Mouse (Mus musculus) stomach, postnatal 0 days (tissue): Measurements from ENCODE around the gene Zfp362. TPM values are rescaled to one million over a fixed set of nuclear protein-coding genes. Genes with fewer than 3 reads are reported as not detected.
A peak's percentile ranks its signal among the peaks of the same experiment; 100 is the strongest.

Experiments used
- ATAC-seq: fragments of 200-750 bp; cut with Nextera tagmentation; 2 replicates; pipeline ENCODE4 v1.8.0; 2017; ENCODE audit not compliant: low FRiP score, low TSS enrichment
- DNase-seq: peaks from one replicate; pipeline ENCODE4 v3.0.0-alpha.2; 2016; ENCODE audit warnings: low spot score
- H3K27ac ChIP-seq: fragments of 300-500 bp; sonication (generic); replicated peaks from 2 replicates; pipeline ENCODE4 v1.5.1; 2014; ENCODE audit warnings: mild to moderate bottlenecking, control low read depth
- H3K27me3 ChIP-seq: fragments of 300-500 bp; sonication (generic); 2 replicates; pipeline ENCODE4 v1.6.1; 2014; ENCODE audit warnings: low read length; ENCODE audit not compliant: control insufficient read depth, insufficient read depth
- H3K36me3 ChIP-seq: fragments of 300-500 bp; sonication (generic); 2 replicates; pipeline ENCODE4 v1.6.1; 2014; ENCODE audit warnings: low read length, mixed read lengths; ENCODE audit not compliant: control insufficient read depth, insufficient read depth
- H3K4me1 ChIP-seq: fragments of 300-500 bp; sonication (generic); replicated peaks from 2 replicates; pipeline ENCODE4 v1.6.1; 2014; ENCODE audit warnings: antibody characterized with exemption; ENCODE audit not compliant: control insufficient read depth, insufficient read depth
- H3K4me2 ChIP-seq: fragments of 300-500 bp; sonication (generic); replicated peaks from 2 replicates; pipeline ENCODE4 v1.6.1; 2014; ENCODE audit warnings: low read depth, mild to moderate bottlenecking, control low read depth, moderate library complexity
- H3K4me3 ChIP-seq: fragments of 300-500 bp; sonication (generic); 2 replicates; pipeline ENCODE4 v1.5.1; 2014; ENCODE audit warnings: low read depth, low read length, control low read depth
- H3K9ac ChIP-seq: fragments of 300-500 bp; sonication (generic); 2 replicates; pipeline ENCODE4 v1.6.1; 2014; ENCODE audit warnings: mild to moderate bottlenecking, low read length, control low read depth, mixed read lengths
- H3K9me3 ChIP-seq: fragments of 300-500 bp; sonication (generic); 2 replicates; pipeline ENCODE4 v1.6.1; 2016; ENCODE audit warnings: low read length; ENCODE audit not compliant: control insufficient read depth
- CTCF ChIP-seq: IDR thresholded peaks from 2 replicates; pipeline ENCODE4 v1.5.1; 2016; ENCODE audit warnings: antibody characterized with exemption, low read depth, mild to moderate bottlenecking, moderate library complexity
- EP300 ChIP-seq: optimal IDR thresholded peaks from 2 replicates; pipeline ENCODE3; 2016; ENCODE audit warnings: antibody characterized with exemption
- WGBS: fragments of 180-500 bp; shearing (Covaris S2); extraction: QIAGEN DNeasy Blood & Tissue Kit; methylation state at CpG from one replicate; pipeline ENCODE4 v1.1.7; 2014; 5-methylcytosine and 5-hydroxymethylcytosine counted together
- polyA plus RNA-seq: library from polyadenylated mRNA; unstranded; fragments of >200 nt; fragmentation: Nextera tagmentation; extraction: Ambion mirVana; gene quantifications from 2 replicates; pipeline ENCODE4 v1.2.1, GENCODE M21; 2015

Gene Zfp362
- polyA plus RNA-seq, 1 experiment from 2014 or later: 11.3 TPM

DNA sequence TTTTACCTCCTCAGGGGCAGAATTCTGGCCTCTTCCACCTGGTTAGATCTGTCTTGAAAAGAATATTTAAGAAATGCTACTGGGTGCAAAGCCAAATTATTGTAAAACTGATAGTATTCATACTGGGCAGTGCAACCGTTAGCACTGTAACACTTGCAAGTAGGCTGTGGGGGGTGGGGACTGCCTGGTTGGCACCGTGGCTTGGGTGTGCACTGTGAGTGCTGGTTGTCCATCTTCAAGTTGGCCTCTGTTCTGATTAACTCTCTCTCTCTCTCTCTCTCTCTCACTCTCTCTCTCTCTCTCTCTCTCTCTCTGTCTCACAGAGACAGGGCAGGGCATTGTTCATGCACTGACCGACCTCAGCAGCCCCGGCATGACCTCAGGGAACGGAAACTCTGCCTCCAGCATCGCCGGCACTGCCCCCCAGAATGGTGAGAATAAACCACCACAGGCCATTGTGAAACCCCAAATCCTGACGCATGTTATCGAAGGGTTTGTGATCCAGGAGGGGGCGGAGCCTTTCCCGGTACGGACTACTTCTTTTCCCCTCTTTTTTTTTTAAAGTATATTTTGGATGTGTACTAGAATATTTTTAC is 62.7 kb downstream of the Zfp362 start:
- Histone ChIP-seq H3K36me3 (peaks cover 39% of the 10 kb centered on the region), H3K4me1 (no peaks in the 10 kb centered on the region), H3K4me3 (no peak overlapping the region), H3K27ac (no peak overlapping the region), H3K4me2 (no peak overlapping the region), H3K9me3 (no peaks in the 10 kb centered on the region), H3K27me3 (no peaks in the 10 kb centered on the region), H3K9ac (no peak overlapping the region)
- DNase-seq (no peak), ATAC-seq (no peak)
- TF ChIP-seq CTCF (no peak), EP300 (no peak)
- 68% methylated on average over 12 of the region's 12 CpGs for WGBS

- H3K4me3 ChIP-seq: no peak overlapping the region
- 50% methylated on average over 10 of the region's 10 CpGs for WGBS
These were observed 63.4 kb downstream of the Zfp362 start for GRCm38 (mm10) chr4:128742379-128742970.

DNA sequence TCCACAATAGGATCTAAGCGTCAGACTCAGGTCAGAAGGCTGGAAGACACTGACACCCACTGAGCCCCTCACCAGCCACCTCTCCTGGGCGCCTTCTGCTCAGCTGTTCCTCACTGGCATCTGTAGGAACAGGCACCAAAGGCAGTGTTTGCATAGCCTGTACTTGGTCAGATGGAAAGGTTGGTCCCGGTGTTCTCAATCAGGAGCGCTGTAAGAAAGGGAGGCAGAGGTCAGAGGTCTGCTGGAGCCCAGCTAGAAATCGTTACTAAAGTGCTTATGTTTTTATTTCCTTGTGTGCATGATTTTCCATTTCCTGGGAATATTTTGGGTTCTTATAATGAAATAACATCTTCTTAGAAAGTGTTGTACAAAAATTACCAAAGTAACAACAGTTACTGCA is 63.9 kb downstream of the Zfp362 start:
- Histone ChIP-seq H3K27ac (no peak overlapping the region), H3K9ac (no peak overlapping the region), H3K9me3 (no peaks in the 10 kb centered on the region), H3K36me3 (peaks cover 27% of the 10 kb centered on the region), H3K4me2 (no peak overlapping the region), H3K27me3 (no peaks in the 10 kb centered on the region), H3K4me3 (no peak overlapping the region), H3K4me1 (0 out of 2 replicates have a peak, but pooled peaks cover 2% of the 10 kb centered on the region)
- TF ChIP-seq CTCF (no peak), EP300 (no peak)
- no peak for DNase-seq
- no peak for ATAC-seq
- WGBS: 33% methylated on average over 5 of the region's 5 CpGs

More at GRCm38 (mm10) chr4:128742379-128742970, 63.4 kb downstream of the Zfp362 start:
- DNase-seq: no peak
- no peak overlapping the region for H3K9ac ChIP-seq
- no peak for ATAC-seq
- H3K9me3 ChIP-seq: no peaks in the 10 kb centered on the region
- no peak overlapping the region for H3K4me2 ChIP-seq
- 0 out of 2 replicates have a peak overlapping the region, but pooled peaks have one; percentile 30 for H3K27ac ChIP-seq
- no peaks in the 10 kb centered on the region for H3K4me1 ChIP-seq
- no peak for TF ChIP-seq EP300
- TF ChIP-seq CTCF: no peak
- peaks cover 33% of the 10 kb centered on the region for H3K36me3 ChIP-seq
- no peaks in the 10 kb centered on the region for H3K27me3 ChIP-seq

GRCm38 (mm10) chr4:128740878-128741277 is 65.0 kb downstream of the Zfp362 start:
- H3K4me2 ChIP-seq: no peak overlapping the region
- no peak for ATAC-seq
- no peak overlapping the region for H3K4me3 ChIP-seq
- H3K9me3 ChIP-seq: no peaks in the 10 kb centered on the region
- no peak overlapping the region for H3K9ac ChIP-seq
- H3K4me1 ChIP-seq: peaks cover 6% of the 10 kb centered on the region
- no peak for DNase-seq
- 24% methylated on average over 1 of the region's 1 CpGs for WGBS
- no peak overlapping the region for H3K27ac ChIP-seq
- TF ChIP-seq EP300: no peak
- peaks cover 21% of the 10 kb centered on the region for H3K36me3 ChIP-seq
- no peaks in the 10 kb centered on the region for H3K27me3 ChIP-seq

DNA sequence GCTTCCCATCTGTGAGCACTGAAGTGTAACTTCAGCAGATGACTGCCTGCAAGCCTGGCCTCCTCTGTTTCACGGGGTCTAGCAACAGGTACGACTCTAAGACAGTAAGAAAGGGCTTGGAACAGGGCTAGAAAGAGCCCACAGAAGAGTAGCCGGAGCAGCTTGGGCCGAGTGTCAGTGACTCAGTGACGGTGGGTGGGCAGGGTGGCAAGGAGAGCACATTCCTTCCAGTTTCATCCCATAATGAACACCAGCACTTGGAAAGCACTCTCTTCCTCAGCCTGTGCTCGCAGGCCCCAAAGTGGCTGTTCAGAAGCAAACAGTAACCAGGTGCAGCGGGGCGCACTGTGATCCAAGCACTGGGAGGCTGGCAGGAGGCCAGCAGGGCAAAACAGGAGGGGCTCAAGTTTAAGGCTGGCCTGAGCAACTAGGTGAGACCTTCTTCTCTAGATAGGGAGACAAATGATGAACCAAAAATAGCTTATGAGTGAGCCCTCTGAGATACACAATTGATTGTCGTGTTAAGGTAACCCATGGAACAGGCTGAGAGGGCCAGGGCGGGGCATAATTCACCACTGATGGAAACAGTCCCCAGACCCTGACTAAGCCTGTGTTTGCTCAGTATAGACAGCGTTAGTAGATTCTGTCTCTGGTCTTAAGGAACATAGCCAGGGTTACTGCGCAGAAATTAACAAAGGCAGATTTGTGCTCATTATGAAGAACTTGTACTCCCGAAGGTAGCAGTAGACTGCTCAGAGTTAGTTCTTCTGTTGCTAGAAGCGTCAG is 67.8 kb downstream of the Zfp362 start:
- Histone ChIP-seq H3K9ac (no peak overlapping the region), H3K4me1 (peaks cover 31% of the 10 kb centered on the region), H3K27ac (peak overlapping the region; percentile 61), H3K9me3 (no peaks in the 10 kb centered on the region), H3K4me3 (no peak overlapping the region), H3K4me2 (no peak overlapping the region), H3K27me3 (no peaks in the 10 kb centered on the region), H3K36me3 (no peaks in the 10 kb centered on the region)
- no peak for ATAC-seq
- peak; percentile 58 for DNase-seq
- TF ChIP-seq EP300: no peak
- no peak for TF ChIP-seq CTCF
- WGBS: 41% methylated on average over 14 of the region's 14 CpGs
